Mouse (Mus musculus) midbrain, embryonic 16.5 days (tissue): Measurements from ENCODE around the gene Hist2h2aa2. TPM values are rescaled to one million over a fixed set of nuclear protein-coding genes. Genes with fewer than 3 reads are reported as not detected.
"Not testable (repeated sequence)": the region's sequence is repeated elsewhere in the genome, so short reads cannot be mapped to it uniquely, and the experiment has no call there.

ENCODE experiments used
- ATAC-seq: fragments of 200-750 bp; cut with Nextera tagmentation; 2 replicates; pipeline ENCODE4 v1.8.0; 2017; ENCODE audit warnings: moderate TSS enrichment
- H3K27ac ChIP-seq: fragments of 300-500 bp; sonication (generic); 2 replicates; pipeline ENCODE4 v1.5.1; 2014; ENCODE audit warnings: mild to moderate bottlenecking, low read length, mixed read lengths
- H3K27me3 ChIP-seq: fragments of 300-500 bp; sonication (generic); 2 replicates; pipeline ENCODE4 v1.6.1; 2014; ENCODE audit warnings: low read depth, low read length, mixed read lengths; ENCODE audit not compliant: control insufficient read depth, insufficient read depth
- H3K36me3 ChIP-seq: fragments of 300-500 bp; sonication (generic); 2 replicates; pipeline ENCODE4 v1.6.1; 2014; ENCODE audit warnings: mild to moderate bottlenecking, low read length, moderate library complexity, mixed read lengths; ENCODE audit not compliant: control insufficient read depth, insufficient read depth
- H3K4me1 ChIP-seq: fragments of 300-500 bp; sonication (generic); 2 replicates; pipeline ENCODE4 v1.6.1; 2014; ENCODE audit warnings: mild to moderate bottlenecking, low read length, mixed read lengths; ENCODE audit not compliant: control insufficient read depth, insufficient read depth
- H3K4me2 ChIP-seq: fragments of 300-500 bp; sonication (generic); 2 replicates; pipeline ENCODE4 v1.6.1; 2014; ENCODE audit warnings: mild to moderate bottlenecking, low read length, mixed read lengths
- H3K4me3 ChIP-seq: fragments of 300-500 bp; sonication (generic); 2 replicates; pipeline ENCODE4 v1.5.1; 2014; ENCODE audit warnings: low read depth, mild to moderate bottlenecking, low read length, moderate library complexity, mixed read lengths
- H3K9ac ChIP-seq: fragments of 300-500 bp; sonication (generic); 2 replicates; pipeline ENCODE4 v1.6.1; 2014; ENCODE audit warnings: low read depth, low read length, mixed read lengths
- H3K9me3 ChIP-seq: fragments of 300-500 bp; sonication (generic); replicated peaks from 2 replicates; pipeline ENCODE4 v1.6.1; 2014; ENCODE audit warnings: mild to moderate bottlenecking, low read length, mixed read lengths; ENCODE audit not compliant: control insufficient read depth, poor library complexity, severe bottlenecking
- WGBS: fragments of 180-500 bp; shearing (Covaris S2); extraction: QIAGEN DNeasy Blood & Tissue Kit; methylation state at CpG from one replicate; pipeline ENCODE4 v1.1.7; 2014; 5-methylcytosine and 5-hydroxymethylcytosine counted together
- polyA plus RNA-seq: library from polyadenylated mRNA; unstranded; fragments of >200 nt; fragmentation: Nextera tagmentation; extraction: Ambion mirVana; gene quantifications from 2 replicates; pipeline ENCODE4 v1.2.1, GENCODE M21; 2015

Hist2h2aa2 gene
- polyA plus RNA-seq, result 38.1 and 48.4 TPM in 2 replicates

- peaks cover 21% of the 10 kb centered on the region for H3K4me1 ChIP-seq
- not testable (repeated sequence) for H3K36me3 ChIP-seq, H3K27me3 ChIP-seq, H3K9me3 ChIP-seq
- H3K27ac ChIP-seq, result peak within 1 kb of the TSS; percentile 82
- ATAC-seq, result peak; percentile 90
- H3K9ac ChIP-seq, result peak within 1 kb of the TSS; percentile 58
- WGBS, result 7% methylated on average over 16 of the region's 85 CpGs
- H3K4me3 ChIP-seq, result peak within 1 kb of the TSS; percentile 34
- H3K4me2 ChIP-seq, result peak within 1 kb of the TSS; percentile 56
These were observed at the start of gene Hist2h2aa2 for GRCm38 (mm10) chr3:96239949-96240798. TSS of gene Hist2h2aa2 (minus strand) at chr3:96240276.

- Histone ChIP-seq H3K27ac (no peak overlapping the region), H3K9ac (no peak overlapping the region), H3K4me3 (no peak overlapping the region), H3K4me1 (no peaks in the 10 kb centered on the region), H3K36me3 (no peaks in the 10 kb centered on the region), H3K4me2 (no peak overlapping the region), H3K9me3 (no peaks in the 10 kb centered on the region), H3K27me3 (peaks cover 3% of the 10 kb centered on the region)
- 73% methylated on average over 3 of the region's 3 CpGs for WGBS
- ATAC-seq, result no peak
These were observed 49.1 kb upstream of the Hist2h2aa2 start for GRCm38 (mm10) chr3:96289201-96289600.

GRCm38 (mm10) chr3:96287334-96287733 is 47.3 kb upstream of the Hist2h2aa2 start:
- H3K9me3 ChIP-seq, H3K27me3 ChIP-seq, H3K36me3 ChIP-seq, H3K4me2 ChIP-seq, H3K27ac ChIP-seq, ATAC-seq, H3K4me1 ChIP-seq, H3K9ac ChIP-seq, H3K4me3 ChIP-seq: not testable (repeated sequence)
- 89% methylated on average over 11 of the region's 11 CpGs for WGBS

GRCm38 (mm10) chr3:96284457-96284856 is 44.4 kb upstream of the Hist2h2aa2 start:
- Histone ChIP-seq H3K9me3 (no peaks in the 10 kb centered on the region), H3K4me3 (no peak overlapping the region), H3K27ac (no peak overlapping the region), H3K4me1 (no peaks in the 10 kb centered on the region), H3K9ac (no peak overlapping the region), H3K27me3 (peaks cover 6% of the 10 kb centered on the region), H3K36me3 (no peaks in the 10 kb centered on the region), H3K4me2 (no peak overlapping the region)
- no peak for ATAC-seq
- 26% methylated on average over 4 of the region's 4 CpGs for WGBS

GRCm38 (mm10) chr3:96280660-96281059 is 40.6 kb upstream of the Hist2h2aa2 start:
- Histone ChIP-seq H3K9me3 (no peaks in the 10 kb centered on the region), H3K27ac (no peak overlapping the region), H3K4me1 (peaks cover 4% of the 10 kb centered on the region), H3K27me3 (peaks cover 3% of the 10 kb centered on the region; the same call in 1 of the 2 replicates), H3K4me3 (no peak overlapping the region), H3K9ac (no peak overlapping the region), H3K36me3 (no peaks in the 10 kb centered on the region), H3K4me2 (no peak overlapping the region)
- ATAC-seq, result no peak
- WGBS, result 56% methylated on average over 6 of the region's 6 CpGs

- peak; percentile 99 for ATAC-seq
- under 1% methylated on average over 49 of the region's 49 CpGs for WGBS
These were observed 37.9 kb upstream of the Hist2h2aa2 start for GRCm38 (mm10) chr3:96277800-96278624.

GRCm38 (mm10) chr3:96277428-96277799 is 37.3 kb upstream of the Hist2h2aa2 start:
- 13% methylated on average over 8 of the region's 8 CpGs for WGBS
- Histone ChIP-seq H3K4me2 (peak overlapping the region; percentile 83), H3K9ac (peak overlapping the region; percentile 64), H3K27ac (peak overlapping the region; percentile 90), H3K4me3 (peak overlapping the region; percentile 49), H3K9me3 (no peaks in the 10 kb centered on the region), H3K36me3 (no peaks in the 10 kb centered on the region), H3K4me1 (peaks cover 4% of the 10 kb centered on the region), H3K27me3 (no peaks in the 10 kb centered on the region)
- ATAC-seq, result no peak; the same call in 1 of the 2 replicates

More at GRCm38 (mm10) chr3:96277800-96278624, 37.9 kb upstream of the Hist2h2aa2 start:
- Histone ChIP-seq H3K4me3 (peak overlapping the region; percentile 49), H3K9me3 (no peaks in the 10 kb centered on the region), H3K27ac (peak overlapping the region; percentile 90), H3K36me3 (no peaks in the 10 kb centered on the region), H3K4me1 (peaks cover 4% of the 10 kb centered on the region), H3K4me2 (peak overlapping the region; percentile 83), H3K9ac (peak overlapping the region; percentile 64), H3K27me3 (no peaks in the 10 kb centered on the region)

- H3K4me1 ChIP-seq, result peaks cover 6% of the 10 kb centered on the region
- no peak overlapping the region for H3K4me2 ChIP-seq
- 87% methylated on average over 17 of the region's 17 CpGs for WGBS
- no peaks in the 10 kb centered on the region for H3K36me3 ChIP-seq
- no peak overlapping the region for H3K9ac ChIP-seq
- H3K27ac ChIP-seq, result no peak overlapping the region
- H3K27me3 ChIP-seq, result no peaks in the 10 kb centered on the region
- H3K4me3 ChIP-seq, result no peak overlapping the region
- no peak for ATAC-seq
- no peaks in the 10 kb centered on the region for H3K9me3 ChIP-seq
These were observed 33.8 kb upstream of the Hist2h2aa2 start for GRCm38 (mm10) chr3:96273591-96274465.
